Mouse (Mus musculus): ENCODE data around the gene Bri3. TPM values are rescaled to one million over a fixed set of nuclear protein-coding genes. Genes with fewer than 3 reads are reported as not detected.

The Bri3 gene
- polyA plus RNA-seq, 1 experiment, result 164 TPM

GRCm38 (mm10) chr5:144441831-144442271, 197.6 kb downstream of the Bri3 start:
- 57% methylated on average over 12 of the region's 12 CpGs for WGBS
- TF ChIP-seq CTCF (IDR thresholded peaks at IDR 0.05; ENCODE audit: insufficient read depth, low read length), result no peak
- TF ChIP-seq POLR2A (IDR thresholded peaks at IDR 0.05; ENCODE audit: borderline replicate concordance, extremely low read depth, low read depth, low read length), result no peak
- no peak for DNase-seq
- H3K4me1 ChIP-seq (ENCODE audit: control insufficient read depth, insufficient read depth, low read length), result no peaks in the 10 kb centered on the region
- no peak overlapping the region for H3K4me3 ChIP-seq (replicated peaks; ENCODE audit: extremely low read depth, low read depth, low read length)

GRCm38 (mm10) chr5:144446475-144447225, 202.4 kb downstream of the Bri3 start:
- H3K4me3 ChIP-seq (replicated peaks; ENCODE audit: extremely low read depth, low read depth, low read length), result no peak overlapping the region
- TF ChIP-seq CTCF (IDR thresholded peaks at IDR 0.05; ENCODE audit: insufficient read depth, low read length) (no peak), POLR2A (IDR thresholded peaks at IDR 0.05; ENCODE audit: borderline replicate concordance, extremely low read depth, low read depth, low read length) (no peak)
- 75% methylated on average over 10 of the region's 10 CpGs for WGBS
- DNase-seq, result no peak
- no peaks in the 10 kb centered on the region; the same call in 1 of the 2 replicates for H3K4me1 ChIP-seq (ENCODE audit: control insufficient read depth, insufficient read depth, low read length)

GRCm38 (mm10) chr5:144447226-144447616, 203.0 kb downstream of the Bri3 start:
- WGBS, result 41% methylated on average over 8 of the region's 8 CpGs
- H3K4me3 ChIP-seq (replicated peaks; ENCODE audit: extremely low read depth, low read depth, low read length), result no peak overlapping the region
- no peaks in the 10 kb centered on the region; the same call in 1 of the 2 replicates for H3K4me1 ChIP-seq (ENCODE audit: control insufficient read depth, insufficient read depth, low read length)
- TF ChIP-seq CTCF (IDR thresholded peaks at IDR 0.05; ENCODE audit: insufficient read depth, low read length) (no peak), POLR2A (IDR thresholded peaks at IDR 0.05; ENCODE audit: borderline replicate concordance, extremely low read depth, low read depth, low read length) (no peak)
- DNase-seq, result no peak

- no peaks in the 10 kb centered on the region; the same call in 1 of the 2 replicates for H3K4me1 ChIP-seq (ENCODE audit: control insufficient read depth, insufficient read depth, low read length)
- 41% methylated on average over 5 of the region's 5 CpGs for WGBS
- no peak overlapping the region for H3K4me3 ChIP-seq (replicated peaks; ENCODE audit: extremely low read depth, low read depth, low read length)
- no peak for DNase-seq
- TF ChIP-seq POLR2A (IDR thresholded peaks at IDR 0.05; ENCODE audit: borderline replicate concordance, extremely low read depth, low read depth, low read length) (no peak), CTCF (IDR thresholded peaks at IDR 0.05; ENCODE audit: insufficient read depth, low read length) (no peak)
Observed at GRCm38 (mm10) chr5:144447975-144448374, 203.7 kb downstream of the Bri3 start.

GRCm38 (mm10) chr5:144452776-144453455, 208.7 kb downstream of the Bri3 start:
- WGBS, result 38% methylated on average over 7 of the region's 7 CpGs
- TF ChIP-seq CTCF (IDR thresholded peaks at IDR 0.05; ENCODE audit: insufficient read depth, low read length) (no peak), POLR2A (IDR thresholded peaks at IDR 0.05; ENCODE audit: borderline replicate concordance, extremely low read depth, low read depth, low read length) (no peak)

GRCm38 (mm10) chr5:144457623-144458287, 213.5 kb downstream of the Bri3 start:
- peak; percentile 15 for DNase-seq
- Histone ChIP-seq H3K4me3 (replicated peaks; ENCODE audit: extremely low read depth, low read depth, low read length) (no peak overlapping the region), H3K4me1 (ENCODE audit: control insufficient read depth, insufficient read depth, low read length) (no peaks in the 10 kb centered on the region)
- TF ChIP-seq CTCF (IDR thresholded peaks at IDR 0.05; ENCODE audit: insufficient read depth, low read length), result no peak
- TF ChIP-seq POLR2A (IDR thresholded peaks at IDR 0.05; ENCODE audit: borderline replicate concordance, extremely low read depth, low read depth, low read length), result no peak
- 6% methylated on average over 11 of the region's 11 CpGs for WGBS

More at GRCm38 (mm10) chr5:144452776-144453455, 208.7 kb downstream of the Bri3 start:
- no peak for DNase-seq
- H3K4me3 ChIP-seq (replicated peaks; ENCODE audit: extremely low read depth, low read depth, low read length), result no peak overlapping the region
- H3K4me1 ChIP-seq (ENCODE audit: control insufficient read depth, insufficient read depth, low read length), result no peaks in the 10 kb centered on the region

GRCm38 (mm10) chr5:144466987-144467386, 222.8 kb downstream of the Bri3 start:
- WGBS, result 31% methylated on average over 6 of the region's 6 CpGs

GRCm38 (mm10) chr5:144473056-144473455, 228.8 kb downstream of the Bri3 start:
- 62% methylated on average over 14 of the region's 14 CpGs for WGBS
- no peak for DNase-seq
- Histone ChIP-seq H3K4me1 (ENCODE audit: control insufficient read depth, insufficient read depth, low read length) (no peaks in the 10 kb centered on the region), H3K4me3 (replicated peaks; ENCODE audit: extremely low read depth, low read depth, low read length) (no peak overlapping the region)
- TF ChIP-seq POLR2A (IDR thresholded peaks at IDR 0.05; ENCODE audit: borderline replicate concordance, extremely low read depth, low read depth, low read length) (no peak), CTCF (IDR thresholded peaks at IDR 0.05; ENCODE audit: insufficient read depth, low read length) (no peak)

More at GRCm38 (mm10) chr5:144466987-144467386, 222.8 kb downstream of the Bri3 start:
- TF ChIP-seq POLR2A (IDR thresholded peaks at IDR 0.05; ENCODE audit: borderline replicate concordance, extremely low read depth, low read depth, low read length) (no peak), CTCF (IDR thresholded peaks at IDR 0.05; ENCODE audit: insufficient read depth, low read length) (peak; percentile 51)
- DNase-seq, result no peak
- Histone ChIP-seq H3K4me1 (ENCODE audit: control insufficient read depth, insufficient read depth, low read length) (no peaks in the 10 kb centered on the region), H3K4me3 (replicated peaks; ENCODE audit: extremely low read depth, low read depth, low read length) (no peak overlapping the region)

GRCm38 (mm10) chr5:144479677-144480171, 235.5 kb downstream of the Bri3 start:
- no peak for DNase-seq
- no peaks in the 10 kb centered on the region for H3K4me1 ChIP-seq (ENCODE audit: control insufficient read depth, insufficient read depth, low read length)
- no peak overlapping the region for H3K4me3 ChIP-seq (replicated peaks; ENCODE audit: extremely low read depth, low read depth, low read length)
- 35% methylated on average over 8 of the region's 8 CpGs for WGBS
- no peak for TF ChIP-seq CTCF (IDR thresholded peaks at IDR 0.05; ENCODE audit: insufficient read depth, low read length)
- no peak for TF ChIP-seq POLR2A (IDR thresholded peaks at IDR 0.05; ENCODE audit: borderline replicate concordance, extremely low read depth, low read depth, low read length)

Data from lung, adult 2 months (tissue).